Mouse (Mus musculus) heart, embryonic 13.5 days (tissue): Measurements from ENCODE around the gene Wdr46. TPM values are rescaled to one million over a fixed set of nuclear protein-coding genes. Genes with fewer than 3 reads are reported as not detected.
"Not testable (repeated sequence)": the region's sequence is repeated elsewhere in the genome, so short reads cannot be mapped to it uniquely, and the experiment has no call there.

Experiments used
- ATAC-seq: fragments of 200-750 bp; cut with Nextera tagmentation; 2 replicates; pipeline ENCODE4 v1.8.0; 2017; ENCODE audit warnings: moderate TSS enrichment; ENCODE audit not compliant: insufficient number of reproducible peaks, low FRiP score, low TSS enrichment; ENCODE audit errors: extremely low read depth
- H3K27ac ChIP-seq: fragments of 300-500 bp; sonication (generic); replicated peaks from 2 replicates; pipeline ENCODE4 v1.5.1; 2015; ENCODE audit warnings: moderate library complexity, mild to moderate bottlenecking, inconsistent platforms
- H3K27me3 ChIP-seq: fragments of 300-500 bp; sonication (generic); replicated peaks from 2 replicates; pipeline ENCODE4 v1.6.1; 2015; ENCODE audit warnings: mild to moderate bottlenecking, inconsistent platforms
- H3K36me3 ChIP-seq: fragments of 300-500 bp; sonication (generic); 2 replicates; pipeline ENCODE4 v1.6.1; 2015; ENCODE audit warnings: mild to moderate bottlenecking, inconsistent platforms
- H3K4me1 ChIP-seq: fragments of 300-500 bp; sonication (generic); 2 replicates; pipeline ENCODE4 v1.6.1; 2015; ENCODE audit warnings: inconsistent platforms
- H3K4me2 ChIP-seq: fragments of 300-500 bp; sonication (generic); 2 replicates; pipeline ENCODE4 v1.6.1; 2015; ENCODE audit warnings: inconsistent platforms, mild to moderate bottlenecking, moderate library complexity
- H3K4me3 ChIP-seq: fragments of 300-500 bp; sonication (generic); 2 replicates; pipeline ENCODE4 v1.5.1; 2015; ENCODE audit warnings: moderate library complexity, mild to moderate bottlenecking, inconsistent platforms
- H3K9ac ChIP-seq: fragments of 300-500 bp; sonication (generic); 2 replicates; pipeline ENCODE4 v1.6.1; 2015; ENCODE audit warnings: inconsistent platforms, mild to moderate bottlenecking, moderate library complexity
- H3K9me3 ChIP-seq: fragments of 300-500 bp; sonication (generic); 2 replicates; pipeline ENCODE4 v1.6.1; 2016; ENCODE audit warnings: inconsistent platforms
- WGBS: fragments of 180-500 bp; shearing (Covaris S2); methylation state at CpG from one replicate; pipeline ENCODE4 v1.1.7; 2015; ENCODE audit warnings: mixed read lengths; 5-methylcytosine and 5-hydroxymethylcytosine counted together
- polyA plus RNA-seq: library from polyadenylated mRNA; unstranded; fragments of >200 nt; fragmentation: Nextera tagmentation; extraction: Ambion mirVana; gene quantifications from 2 replicates; pipeline ENCODE4 v1.2.1, GENCODE M21; 2015

Gene Wdr46
- polyA plus RNA-seq, 1 experiment from 2014 or later = 20.6 TPM

- H3K27ac ChIP-seq = 0 out of 2 replicates have a peak overlapping the region, but pooled peaks have one; percentile 59
- no peaks in the 10 kb centered on the region for H3K36me3 ChIP-seq
- H3K4me1 ChIP-seq = peaks cover 8% of the 10 kb centered on the region
- no peaks in the 10 kb centered on the region for H3K27me3 ChIP-seq
- no peaks in the 10 kb centered on the region for H3K9me3 ChIP-seq
- no peak overlapping the region for H3K4me2 ChIP-seq
- H3K9ac ChIP-seq = no peak overlapping the region
- no peak overlapping the region for H3K4me3 ChIP-seq
- ATAC-seq = no peak
- 50% methylated on average over 4 of the region's 4 CpGs for WGBS
Measured at GRCm38 (mm10) chr17:33902079-33902478, 38.4 kb upstream of the Wdr46 start.

- peaks cover 8% of the 10 kb centered on the region for H3K4me1 ChIP-seq
- H3K4me3 ChIP-seq = no peak overlapping the region
- H3K9me3 ChIP-seq = no peaks in the 10 kb centered on the region
- H3K36me3 ChIP-seq = no peaks in the 10 kb centered on the region
- no peak for ATAC-seq
- H3K9ac ChIP-seq = no peak overlapping the region
- WGBS = 76% methylated on average over 7 of the region's 7 CpGs
- H3K4me2 ChIP-seq = no peak overlapping the region
- no peak overlapping the region for H3K27ac ChIP-seq
- no peaks in the 10 kb centered on the region for H3K27me3 ChIP-seq
Measured at GRCm38 (mm10) chr17:33902491-33902890, 38.0 kb upstream of the Wdr46 start.

- H3K27me3 ChIP-seq, ATAC-seq, H3K9ac ChIP-seq, H3K4me2 ChIP-seq, H3K4me3 ChIP-seq, H3K27ac ChIP-seq, H3K9me3 ChIP-seq, H3K36me3 ChIP-seq: not testable (repeated sequence)
- WGBS = 69% methylated on average over 6 of the region's 6 CpGs
- peaks cover 18% of the 10 kb centered on the region for H3K4me1 ChIP-seq
Measured at GRCm38 (mm10) chr17:33903911-33904651, 36.4 kb upstream of the Wdr46 start.

- WGBS = 37% methylated on average over 3 of the region's 4 CpGs
- not testable (repeated sequence) for H3K27me3 ChIP-seq, ATAC-seq, H3K36me3 ChIP-seq, H3K4me3 ChIP-seq, H3K9ac ChIP-seq, H3K27ac ChIP-seq, H3K9me3 ChIP-seq, H3K4me2 ChIP-seq
- H3K4me1 ChIP-seq = peaks cover 18% of the 10 kb centered on the region
Measured at GRCm38 (mm10) chr17:33904835-33905234, 35.6 kb upstream of the Wdr46 start, which contains the start of gene Platr17. TSS of gene Platr17 (plus strand) at chr17:33905135.

- no peaks in the 10 kb centered on the region for H3K27me3 ChIP-seq
- H3K4me3 ChIP-seq = peak overlapping the region; percentile 75
- H3K9ac ChIP-seq = peak overlapping the region; percentile 80
- WGBS = under 1% methylated on average over 44 of the region's 44 CpGs
- H3K4me2 ChIP-seq = peak overlapping the region; percentile 99
- peak overlapping the region; percentile 81 for H3K27ac ChIP-seq
- peaks cover 29% of the 10 kb centered on the region for H3K36me3 ChIP-seq
- peaks cover 24% of the 10 kb centered on the region for H3K4me1 ChIP-seq
- peak; percentile 16; the same call in 1 of the 2 replicates for ATAC-seq
- no peaks in the 10 kb centered on the region for H3K9me3 ChIP-seq
Measured at GRCm38 (mm10) chr17:33908331-33909076, 32.0 kb upstream of the Wdr46 start.

- Histone ChIP-seq H3K4me2 (peak within 1 kb of the TSS; percentile 99), H3K36me3 (peaks cover 37% of the 10 kb centered on the region), H3K27ac (peak within 1 kb of the TSS; percentile 89), H3K4me3 (peak within 1 kb of the TSS; percentile 75), H3K27me3 (no peaks in the 10 kb centered on the region), H3K9ac (peak within 1 kb of the TSS; percentile 88), H3K9me3 (no peaks in the 10 kb centered on the region), H3K4me1 (peaks cover 25% of the 10 kb centered on the region)
- WGBS = 1% methylated on average over 68 of the region's 68 CpGs
- peak; percentile 94 for ATAC-seq
Measured at GRCm38 (mm10) chr17:33909077-33909868, 31.2 kb upstream of the Wdr46 start, which contains the start of gene Daxx. TSS of gene Daxx (plus strand) at chr17:33909414.

- Histone ChIP-seq H3K4me2 (peak overlapping the region; percentile 99), H3K27me3 (no peaks in the 10 kb centered on the region), H3K36me3 (peaks cover 43% of the 10 kb centered on the region), H3K9ac (peak overlapping the region; percentile 88), H3K4me1 (peaks cover 29% of the 10 kb centered on the region), H3K4me3 (peak overlapping the region; percentile 75), H3K27ac (peak overlapping the region; percentile 89), H3K9me3 (no peaks in the 10 kb centered on the region)
- 0% methylated on average over 14 of the region's 14 CpGs for WGBS
- ATAC-seq = no peak
Measured at GRCm38 (mm10) chr17:33909869-33910250, 30.6 kb upstream of the Wdr46 start.

GRCm38 (mm10) chr17:33910346-33911051 is 30.0 kb upstream of the Wdr46 start:
- 46% methylated on average over 11 of the region's 11 CpGs for WGBS
- Histone ChIP-seq H3K9ac (peak overlapping the region; percentile 88), H3K4me2 (peak overlapping the region; percentile 99), H3K36me3 (peaks cover 47% of the 10 kb centered on the region), H3K27ac (peak overlapping the region; percentile 89), H3K4me3 (peak overlapping the region; percentile 75), H3K4me1 (peaks cover 36% of the 10 kb centered on the region), H3K9me3 (no peaks in the 10 kb centered on the region), H3K27me3 (no peaks in the 10 kb centered on the region)
- ATAC-seq = no peak

GRCm38 (mm10) chr17:33911052-33911812 is 29.2 kb upstream of the Wdr46 start:
- Histone ChIP-seq H3K4me1 (peaks cover 36% of the 10 kb centered on the region), H3K4me2 (peak overlapping the region; percentile 99), H3K9me3 (no peaks in the 10 kb centered on the region), H3K27me3 (no peaks in the 10 kb centered on the region), H3K27ac (no peak overlapping the region), H3K9ac (no peak overlapping the region), H3K36me3 (peaks cover 47% of the 10 kb centered on the region), H3K4me3 (no peak overlapping the region)
- 89% methylated on average over 31 of the region's 31 CpGs for WGBS
- ATAC-seq = no peak

GRCm38 (mm10) chr17:33911813-33912414 is 28.5 kb upstream of the Wdr46 start:
- Histone ChIP-seq H3K4me1 (peaks cover 41% of the 10 kb centered on the region), H3K27ac (no peak overlapping the region), H3K9me3 (no peaks in the 10 kb centered on the region), H3K4me2 (no peak overlapping the region), H3K4me3 (no peak overlapping the region), H3K27me3 (no peaks in the 10 kb centered on the region), H3K36me3 (peaks cover 48% of the 10 kb centered on the region), H3K9ac (no peak overlapping the region)
- no peak for ATAC-seq
- WGBS = 91% methylated on average over 28 of the region's 28 CpGs
